Mouse (Mus musculus) E14TG2a.4 (cell line): Measurements from ENCODE around the gene St5.

Experiments
- H3K27me3 ChIP-seq: 2 replicates; pipeline ENCODE4 v1.6.1; 2014; ENCODE audit warnings: low read length, control low read depth; ENCODE audit not compliant: insufficient read depth
- H3K36me3 ChIP-seq: 2 replicates; pipeline ENCODE4 v1.6.1; 2014; ENCODE audit warnings: low read length, control low read depth; ENCODE audit not compliant: insufficient read depth
- H3K4me1 ChIP-seq: replicated peaks from 2 replicates; pipeline ENCODE4 v1.6.1; 2014; ENCODE audit warnings: low read depth, low read length, control low read depth
- H3K4me3 ChIP-seq: replicated peaks from 2 replicates; pipeline ENCODE4 v1.5.1; 2014; ENCODE audit warnings: mild to moderate bottlenecking, low read length
- H3K9me3 ChIP-seq: 2 replicates; pipeline ENCODE4 v1.6.1; 2014; ENCODE audit warnings: low read length, control low read depth
- CTCF ChIP-seq: conservative IDR thresholded peaks from 2 replicates; pipeline ENCODE4 v1.5.1; 2014; ENCODE audit warnings: low read length
- NANOG ChIP-seq: IDR thresholded peaks from 2 replicates; pipeline ENCODE4 v1.6.1; 2014; ENCODE audit warnings: borderline replicate concordance, low read length, mixed read lengths
- POU5F1 ChIP-seq: IDR thresholded peaks from 2 replicates; pipeline ENCODE4 v1.6.1; 2014; ENCODE audit warnings: low read length, borderline replicate concordance

The St5 gene

DNA sequence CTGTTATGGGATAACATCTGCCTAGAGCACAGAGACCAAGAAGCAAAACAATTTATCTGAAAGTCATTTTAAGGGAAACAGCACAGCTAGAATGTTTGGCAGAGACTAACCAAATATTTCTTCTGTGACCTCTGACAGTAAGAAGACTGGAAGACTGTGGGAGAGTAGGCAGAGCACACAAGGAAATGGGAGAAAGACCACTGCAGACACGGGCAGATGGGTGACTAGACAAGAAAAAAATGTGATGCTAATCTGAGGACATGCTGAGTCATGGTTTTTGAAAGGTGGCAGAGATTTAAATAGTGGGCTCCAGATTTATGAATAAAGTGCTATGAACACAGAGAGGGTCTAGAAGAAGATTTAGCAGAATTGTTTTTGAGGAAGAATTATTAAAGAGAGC is 61.4 kb downstream of the St5 start:
- Histone ChIP-seq H3K4me1 (peaks cover 16% of the 10 kb centered on the region), H3K27me3 (no peaks in the 10 kb centered on the region), H3K4me3 (no peak overlapping the region), H3K36me3 (peaks cover 8% of the 10 kb centered on the region), H3K9me3 (no peaks in the 10 kb centered on the region)
- TF ChIP-seq NANOG (no peak), CTCF (no peak), POU5F1 (no peak)

DNA sequence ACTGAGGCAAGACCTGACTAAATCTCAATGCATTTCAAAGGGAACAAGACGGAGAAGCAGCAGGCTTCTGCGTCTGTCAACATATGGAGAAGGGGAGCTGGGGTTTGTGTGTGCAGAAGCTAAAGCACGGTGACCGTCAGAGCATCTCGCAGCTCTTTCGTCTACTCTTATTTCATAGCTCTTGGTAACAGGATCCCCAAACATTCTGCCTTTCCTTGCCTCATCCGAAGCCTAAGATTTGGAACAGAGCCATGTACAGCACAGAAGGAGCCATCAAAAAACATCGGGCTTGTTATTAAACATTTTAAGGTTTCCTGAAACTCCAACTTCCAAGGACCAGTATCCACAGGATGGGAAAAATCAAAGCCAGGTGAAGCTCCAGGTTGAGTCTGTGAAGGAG is 62.3 kb downstream of the St5 start:
- Histone ChIP-seq H3K9me3 (no peaks in the 10 kb centered on the region), H3K4me3 (no peak overlapping the region), H3K27me3 (no peaks in the 10 kb centered on the region), H3K4me1 (peaks cover 16% of the 10 kb centered on the region), H3K36me3 (peaks cover 8% of the 10 kb centered on the region)
- TF ChIP-seq NANOG, result no peak
- TF ChIP-seq CTCF, result no peak
- TF ChIP-seq POU5F1, result no peak

DNA sequence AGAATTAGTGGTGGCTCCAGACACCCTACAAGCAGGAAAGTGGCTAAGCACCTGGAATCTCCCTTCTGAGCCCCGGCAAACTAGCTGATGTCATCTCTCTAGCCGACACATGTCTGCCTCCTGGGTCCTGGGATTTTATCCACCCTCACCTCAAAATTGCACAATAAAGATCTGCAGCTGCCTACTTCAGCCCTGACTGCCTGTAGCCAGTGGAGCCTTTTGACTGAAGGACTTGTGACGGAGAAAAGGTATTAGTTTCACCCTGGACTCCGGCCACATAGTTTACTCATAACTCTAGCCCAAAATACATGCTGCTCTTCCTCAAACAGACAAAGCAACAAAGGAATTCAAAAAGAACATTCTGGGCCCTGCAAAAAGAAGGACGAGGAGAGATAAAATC is 66.0 kb downstream of the St5 start:
- Histone ChIP-seq H3K4me3 (no peak overlapping the region), H3K9me3 (no peaks in the 10 kb centered on the region)
- no peak for TF ChIP-seq POU5F1
- TF ChIP-seq CTCF, result no peak
- no peak for TF ChIP-seq NANOG

DNA sequence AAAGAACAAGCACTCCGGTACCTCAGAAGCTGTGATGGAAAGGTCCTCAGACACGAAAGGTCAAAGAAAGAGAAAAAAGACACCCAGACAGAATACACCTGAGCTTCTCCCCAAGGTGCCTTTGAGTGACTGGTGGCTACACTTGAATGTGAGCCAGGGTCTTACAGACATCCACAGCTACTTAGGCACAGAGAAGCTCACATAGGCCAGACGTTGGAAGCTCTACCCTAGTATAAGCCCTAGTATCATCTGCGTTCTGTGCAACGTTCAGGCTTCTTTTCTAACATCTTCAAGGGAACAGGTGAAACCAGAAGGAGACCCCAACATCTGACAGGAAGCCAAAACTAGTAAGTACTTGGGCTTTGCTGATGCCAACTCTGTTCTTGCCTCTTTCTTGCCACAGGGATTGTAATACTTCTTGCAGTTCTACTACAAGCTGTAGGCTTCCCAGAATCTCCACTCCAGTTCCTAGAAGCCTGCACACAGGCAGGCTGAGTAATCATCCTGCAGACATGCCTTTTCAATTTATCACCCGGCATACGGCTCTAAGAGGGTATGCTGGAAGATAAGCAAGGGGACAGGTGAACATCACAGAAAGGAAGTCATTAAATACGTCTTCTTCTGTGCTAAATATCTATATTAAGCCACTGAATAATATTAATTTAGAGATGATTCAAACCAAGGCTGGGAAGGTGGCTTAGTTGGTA is 67.2 kb downstream of the St5 start:
- H3K4me3 ChIP-seq, result no peak overlapping the region
- no peaks in the 10 kb centered on the region for H3K9me3 ChIP-seq
- no peaks in the 10 kb centered on the region for H3K27me3 ChIP-seq
- H3K4me1 ChIP-seq, result peaks cover 3% of the 10 kb centered on the region
- TF ChIP-seq NANOG (no peak), POU5F1 (no peak), CTCF (no peak)
- peaks cover 5% of the 10 kb centered on the region for H3K36me3 ChIP-seq

More for the DNA sequence above, 66.0 kb downstream of the St5 start:
- Histone ChIP-seq H3K27me3 (no peaks in the 10 kb centered on the region), H3K4me1 (peaks cover 12% of the 10 kb centered on the region), H3K36me3 (peaks cover 8% of the 10 kb centered on the region)

DNA sequence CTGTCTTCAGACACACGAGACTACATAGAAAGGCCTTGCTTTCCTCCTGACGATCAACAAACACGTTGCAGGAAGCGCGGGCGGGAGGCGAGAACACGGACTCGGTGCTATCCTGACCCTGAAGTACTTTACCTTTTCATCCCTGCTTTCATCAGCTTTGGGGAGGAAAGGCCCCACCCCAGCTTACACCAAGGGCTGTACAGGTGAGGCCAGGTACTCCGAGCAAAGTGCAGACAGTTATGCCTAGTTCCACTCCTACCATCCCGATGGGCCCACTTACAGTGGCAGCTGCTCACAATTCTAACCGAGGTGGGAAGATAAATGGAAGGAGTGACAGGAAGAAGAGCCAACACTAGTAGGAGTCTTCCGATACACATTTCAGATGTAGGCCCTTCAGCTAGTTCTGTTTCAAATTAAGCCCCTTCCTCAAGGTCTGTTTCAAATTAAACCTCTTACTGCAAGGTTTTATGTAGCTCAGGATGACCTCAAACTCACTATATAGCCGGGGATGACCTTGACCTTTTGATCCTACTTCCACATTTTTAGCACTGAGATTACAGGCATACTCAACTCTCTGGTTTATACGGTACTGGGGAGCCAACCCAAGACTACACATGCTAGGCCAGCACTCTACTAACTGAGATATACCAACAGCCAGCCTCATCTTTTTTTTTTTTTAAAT is 69.9 kb downstream of the St5 start:
- TF ChIP-seq NANOG (no peak), POU5F1 (no peak), CTCF (no peak)

DNA sequence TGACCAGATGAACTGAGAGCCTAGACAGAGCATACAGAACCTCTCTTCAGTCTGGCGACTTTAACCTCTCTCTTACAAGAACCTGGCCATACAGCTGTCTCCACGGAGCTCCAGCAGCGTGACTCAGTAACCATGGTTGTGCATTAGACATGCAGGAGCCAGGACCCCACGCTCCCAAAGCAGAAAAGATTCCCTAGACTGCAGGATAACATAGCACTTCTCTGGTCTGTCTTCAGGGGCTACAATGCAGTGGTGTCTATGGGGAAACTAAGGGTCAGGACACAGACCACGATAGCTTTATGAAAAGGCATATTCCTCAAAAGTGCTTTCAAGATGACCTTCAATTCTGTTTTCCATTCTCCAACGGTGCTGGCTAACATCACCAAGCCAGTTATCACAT is 72.1 kb downstream of the St5 start:
- TF ChIP-seq NANOG (no peak), POU5F1 (no peak), CTCF (no peak)

More for the DNA sequence above, 69.9 kb downstream of the St5 start:
- Histone ChIP-seq H3K36me3 (no peaks in the 10 kb centered on the region), H3K4me1 (peaks cover 16% of the 10 kb centered on the region), H3K4me3 (no peak overlapping the region), H3K27me3 (no peaks in the 10 kb centered on the region), H3K9me3 (no peaks in the 10 kb centered on the region)

DNA sequence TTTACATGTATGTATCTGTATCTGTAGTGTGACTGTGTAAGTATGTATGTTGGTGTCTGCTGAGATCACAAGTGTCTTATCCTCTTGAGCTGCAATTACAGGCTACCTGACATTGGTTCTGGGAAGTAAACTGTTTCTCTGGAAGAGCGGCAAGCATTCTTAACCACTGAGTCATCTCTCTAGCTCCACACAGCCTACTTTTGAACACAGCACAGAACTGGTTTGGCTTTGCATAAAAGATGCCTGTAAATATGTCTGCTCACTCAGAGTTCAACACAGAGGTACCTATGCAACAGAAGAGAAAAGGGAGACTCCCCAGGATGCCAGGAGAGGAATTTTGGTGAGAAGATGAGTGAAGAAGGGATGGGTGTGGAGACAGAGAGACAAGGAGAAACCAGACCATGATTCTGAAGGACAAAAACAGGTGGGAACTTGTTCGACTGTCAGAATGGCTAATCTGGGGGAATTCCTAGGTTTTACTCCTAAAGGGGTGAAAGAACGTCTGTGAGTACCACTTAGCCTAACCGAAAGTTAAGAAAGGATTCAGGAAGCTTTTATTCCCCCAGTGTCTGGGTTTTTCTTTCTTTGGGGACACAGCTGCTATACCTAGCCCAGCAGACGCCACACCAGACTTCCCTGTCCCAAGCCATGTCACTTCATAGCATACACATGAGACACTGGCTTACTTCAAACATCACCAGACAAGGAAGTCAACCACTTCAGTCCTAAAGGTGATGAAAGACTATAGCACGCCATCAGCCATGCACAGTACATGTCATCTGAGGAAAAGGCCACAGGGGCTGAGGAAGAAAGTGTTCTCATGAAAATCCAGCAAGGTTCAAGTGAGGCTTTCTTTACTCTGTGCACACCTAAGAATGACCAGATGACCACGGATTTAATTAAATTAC is 73.3 kb downstream of the St5 start:
- TF ChIP-seq CTCF, result no peak
- Histone ChIP-seq H3K27me3 (no peaks in the 10 kb centered on the region), H3K4me1 (peaks cover 16% of the 10 kb centered on the region), H3K36me3 (no peaks in the 10 kb centered on the region), H3K9me3 (no peaks in the 10 kb centered on the region), H3K4me3 (no peak overlapping the region)

More for the DNA sequence above, 72.1 kb downstream of the St5 start:
- Histone ChIP-seq H3K36me3 (no peaks in the 10 kb centered on the region), H3K9me3 (no peaks in the 10 kb centered on the region), H3K4me3 (no peak overlapping the region), H3K27me3 (no peaks in the 10 kb centered on the region), H3K4me1 (peaks cover 16% of the 10 kb centered on the region)

DNA sequence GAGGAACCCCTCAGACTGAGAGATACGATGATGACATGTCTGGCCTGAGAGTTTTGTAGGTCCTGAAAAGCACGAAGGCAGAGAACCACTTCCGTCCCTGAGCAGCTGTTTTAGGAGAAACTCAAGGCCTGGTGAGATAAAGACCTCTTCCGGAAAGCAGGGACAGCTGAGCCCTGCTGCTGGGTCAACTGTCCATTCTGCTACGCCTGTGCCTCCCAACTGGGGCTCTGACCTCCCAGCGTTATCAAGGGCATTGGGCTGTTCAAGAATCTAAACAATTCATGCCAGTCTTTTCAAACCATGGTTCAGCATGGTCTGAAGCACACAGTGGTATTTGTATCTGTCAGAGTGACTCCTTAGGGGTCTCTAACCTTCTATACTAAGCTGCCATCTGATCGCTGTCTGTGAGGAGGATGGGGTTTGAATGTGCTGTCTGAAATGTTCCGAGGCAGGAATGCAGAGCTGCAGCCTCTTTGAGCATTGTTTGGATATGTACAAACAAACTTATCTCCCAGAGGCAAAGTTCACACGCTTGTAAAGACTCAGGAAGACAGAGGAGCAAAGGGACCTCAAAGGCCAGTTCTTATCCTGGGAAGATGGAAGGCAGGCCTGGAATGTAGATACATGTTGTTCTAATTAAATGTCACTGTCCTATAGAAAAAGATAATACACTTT is 74.3 kb downstream of the St5 start:
- H3K36me3 ChIP-seq, result no peaks in the 10 kb centered on the region
- no peaks in the 10 kb centered on the region for H3K27me3 ChIP-seq
- H3K4me1 ChIP-seq, result peaks cover 16% of the 10 kb centered on the region
- TF ChIP-seq CTCF (no peak), NANOG (no peak), POU5F1 (no peak)
- no peak overlapping the region for H3K4me3 ChIP-seq
- H3K9me3 ChIP-seq, result no peaks in the 10 kb centered on the region
